Mouse (Mus musculus) gastrocnemius, postnatal 25 days (tissue): ENCODE results near the gene Cda. TPM values are rescaled to one million over a fixed set of nuclear protein-coding genes. Genes with fewer than 3 reads are reported as not detected.
A peak's percentile ranks its signal among the peaks of the same experiment; 100 is the strongest.

Experiments used
- DNase-seq: peaks from one replicate; pipeline ENCODE4 v3.0.0; 2022
- microRNA-seq, 2 experiments: library from miRNA; unstranded; fragments of <30 nt; microRNA quantifications; one replicate each; pipeline ENCODE4 v1.2.0; 2021; ENCODE audit warnings: borderline replicate concordance in 2 of 2
- total RNA-seq, 2 experiments: library from RNA; stranded (reverse); gene quantifications; 1 replicate in 1 of 2; 2 replicates in 1 of 2; pipeline ENCODE4 v1.2.3; 2021

The Cda gene
- total RNA-seq, 2 experiments from 2014 or later = 0.82 to 1.2 TPM

GRCm38 (mm10) chr4:138307025-138307424, 60.8 kb downstream of the Cda start:
- DNase-seq = no peak

DNA sequence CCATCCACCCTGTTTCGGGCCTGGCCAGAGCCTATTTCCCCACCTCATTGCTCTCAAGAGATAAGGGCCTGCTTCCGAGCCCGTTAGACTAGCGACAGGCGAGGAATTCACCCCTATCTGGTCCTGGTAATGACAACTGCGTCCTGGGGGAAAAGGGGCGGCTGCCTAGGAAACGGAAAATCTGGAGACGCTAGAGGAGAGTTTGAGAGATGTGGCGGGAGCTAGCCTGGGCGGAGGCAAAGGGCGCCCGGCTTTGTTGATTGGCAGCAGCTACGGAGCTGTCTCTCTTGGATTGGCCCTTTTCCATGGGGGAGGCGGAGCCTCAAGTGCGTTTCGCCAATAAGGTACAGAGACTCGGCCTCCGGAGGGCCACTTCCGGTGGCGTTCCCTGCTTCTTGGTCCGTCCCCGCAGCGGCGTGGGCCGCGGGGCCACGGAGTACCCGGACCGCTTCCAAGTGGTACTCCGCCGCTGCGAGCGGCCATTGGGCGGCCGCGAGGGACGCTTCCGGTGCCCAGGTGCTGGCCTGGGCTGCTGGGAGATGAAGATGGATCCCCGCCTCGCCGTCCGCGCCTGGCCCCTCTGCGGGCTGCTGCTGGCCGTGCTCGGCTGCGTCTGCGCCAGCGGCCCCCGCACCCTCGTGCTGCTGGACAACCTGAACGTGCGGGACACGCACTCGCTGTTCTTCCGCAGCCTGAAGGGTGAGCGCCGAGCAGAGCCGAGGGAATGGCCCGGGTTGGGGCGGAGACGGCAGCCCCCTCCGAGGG, 63.3 kb downstream of the Cda start, which contains the start of gene Ddost:
Ddost (plus strand) TSS at position 391 of the 765 bp plus-strand sequence.
- peak; percentile 98 for DNase-seq

DNA sequence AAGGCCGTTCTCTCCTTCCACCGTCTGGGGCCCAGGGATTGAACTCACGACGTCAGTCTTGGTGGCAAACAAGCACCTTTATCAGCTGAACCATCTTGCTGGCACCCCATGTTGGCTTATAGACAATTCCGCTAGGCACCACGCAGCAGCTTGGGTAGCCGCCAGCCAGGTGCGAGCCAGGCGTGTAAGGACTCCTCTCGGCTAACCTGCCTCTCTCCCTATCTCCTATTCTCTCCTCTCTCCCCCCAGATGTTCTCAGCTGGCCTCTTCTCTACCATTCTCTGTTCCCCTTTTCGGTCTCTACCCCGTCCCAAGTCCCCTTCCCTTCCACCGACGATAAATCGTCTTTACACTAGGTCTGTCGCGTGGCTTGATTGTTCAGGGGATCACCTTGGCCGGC, 64.0 kb downstream of the Cda start:
- no peak for DNase-seq

GRCm38 (mm10) chr4:138303011-138303410, 64.8 kb downstream of the Cda start:
- DNase-seq = no peak

- DNase-seq = no peak
Measured at GRCm38 (mm10) chr4:138301271-138301780, 66.5 kb downstream of the Cda start.

GRCm38 (mm10) chr4:138293949-138294550, 73.7 kb downstream of the Cda start:
- DNase-seq = no peak

DNA sequence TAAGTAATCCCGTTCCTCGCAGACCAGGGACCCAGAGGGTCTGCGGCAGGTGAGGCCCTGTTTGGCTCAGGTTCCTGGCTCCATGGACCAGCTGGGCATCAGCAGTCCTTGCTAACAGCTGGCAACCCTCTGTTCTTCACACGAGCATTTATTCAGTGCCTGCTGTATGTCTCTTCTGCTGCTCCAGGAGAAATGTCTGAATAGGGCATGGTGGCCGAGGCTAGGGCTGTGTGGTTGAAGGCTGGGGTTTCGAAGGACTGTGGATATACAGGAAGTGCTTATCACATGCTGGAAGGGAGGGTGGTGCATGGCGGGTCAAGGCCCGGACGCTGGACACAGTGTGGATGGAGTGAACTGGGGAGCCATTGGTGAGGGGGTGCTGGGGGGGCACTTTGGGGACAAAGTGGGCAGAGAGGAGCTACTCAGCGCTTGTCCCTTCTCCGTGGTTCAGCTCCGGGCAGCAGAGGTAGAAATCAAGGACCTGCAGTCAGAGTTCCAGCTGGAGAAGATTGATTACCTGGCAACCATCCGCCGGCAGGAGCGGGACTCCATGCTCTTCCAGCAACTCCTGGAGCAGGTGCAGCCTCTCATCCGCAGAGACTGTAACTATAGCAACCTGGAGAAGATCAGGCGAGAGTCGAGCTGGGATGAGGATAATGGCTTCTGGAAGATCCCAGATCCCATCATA, 74.4 kb downstream of the Cda start:
- no peak for DNase-seq

- no peak for DNase-seq
Measured at GRCm38 (mm10) chr4:138292028-138292427, 75.8 kb downstream of the Cda start.

DNA sequence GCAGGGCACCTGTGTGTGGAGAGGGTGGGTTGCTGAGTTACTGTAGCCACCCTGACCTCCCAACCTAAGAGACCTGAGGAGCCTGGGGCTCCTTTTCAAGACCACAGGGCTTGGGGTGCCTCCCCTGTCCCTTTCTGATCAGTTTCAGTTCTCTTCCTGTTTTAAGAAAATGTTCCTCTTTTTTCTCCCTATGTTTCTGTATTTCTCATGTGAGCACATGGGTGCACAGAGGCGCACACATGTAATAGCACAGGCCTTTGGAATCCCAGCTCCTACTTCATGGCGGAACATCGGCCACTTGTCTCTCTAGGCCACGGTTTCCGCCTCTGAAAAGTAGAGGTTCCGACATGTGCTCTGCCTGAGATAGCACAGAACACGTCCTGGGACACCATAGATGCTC, 79.1 kb downstream of the Cda start:
- no peak for DNase-seq

Small RNA genes lying within 50 kb of the gene (microRNA-seq; reads per million reads assigned to microRNA genes)
- gene Gm27646 = 0 reads per million in 2 experiments
- gene Mir7019 = 1.5 to 2.9 reads per million in 2 experiments

Other genes with a start within 250 kb of the Cda start
- gene Hp1bp3, start 151.7 kb downstream of the Cda start, total RNA-seq = 10 to 100 TPM; 45.5 to 53.0 TPM
- gene Sh2d5, start 117.6 kb downstream of the Cda start, total RNA-seq = under 1 TPM in 1 of 2 experiments, not detected in 1; 0.19 TPM
- not detected for gene Kif17, start 117.6 kb downstream of the Cda start, total RNA-seq
- gene Ddost, start 63.3 kb downstream of the Cda start, total RNA-seq = 10 to 100 TPM; 30.6 to 37.0 TPM
- gene Pink1, start 41.7 kb downstream of the Cda start, total RNA-seq = 100 to 1,000 TPM; 436 to 528 TPM
- gene Fam43b, start 28.5 kb upstream of the Cda start, total RNA-seq = not detected
- gene Mul1, start 66.7 kb upstream of the Cda start, total RNA-seq = 10 to 100 TPM; 41.5 to 43.0 TPM
- 1 to 10 TPM; 4.2 to 5.5 TPM for gene Camk2n1, start 86.3 kb upstream of the Cda start, total RNA-seq